Mouse (Mus musculus) cerebellum, adult 9-10 months (tissue): Measurements from ENCODE around the gene Gm10334.
"Not testable (repeated sequence)": the region's sequence is repeated elsewhere in the genome, so short reads cannot be mapped to it uniquely, and the experiment has no call there.

ENCODE experiments used
- DNase-seq: peaks from one replicate; pipeline ENCODE4 v3.0.0; 2022

Gene Gm10334

GRCm38 (mm10) chr6:41446045-41446444, at the start of gene Gm10334:
Gene Gm10334 (minus strand): TSS chr6:41446145.
- DNase-seq: not testable (repeated sequence)

DNA sequence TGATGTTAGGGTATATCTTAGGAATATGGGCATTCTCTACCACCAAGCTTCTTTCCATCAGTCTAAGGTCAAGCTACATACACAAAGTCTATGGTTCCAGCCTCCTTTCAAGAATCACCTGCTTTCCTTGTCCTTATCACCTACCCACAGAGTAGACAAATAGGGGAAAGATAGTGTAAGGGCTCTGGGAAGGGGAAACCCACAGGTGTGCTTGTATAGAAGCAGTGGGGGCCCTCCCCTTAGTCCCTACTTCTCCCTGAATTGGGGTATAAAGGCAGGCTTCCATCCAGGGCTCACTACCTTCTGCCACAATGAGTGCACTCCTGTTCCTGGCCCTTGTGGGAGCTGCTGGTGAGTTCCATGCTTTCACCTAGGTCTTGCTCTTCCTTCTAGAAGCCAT, 12.7 kb upstream of the Gm10334 start, which contains the start of gene Prss1:
Gene Prss1, plus strand, starts transcription at position 301 of the 400 bp plus-strand sequence.
- DNase-seq: not testable (repeated sequence)

GRCm38 (mm10) chr6:41442261-41442660, 3.7 kb downstream of the Gm10334 start:
- DNase-seq: not testable (repeated sequence)
